Mouse (Mus musculus): ENCODE results near the gene Edem3.
"Not testable (repeated sequence)": the region's sequence is repeated elsewhere in the genome, so short reads cannot be mapped to it uniquely, and the experiment has no call there.

Edem3 gene

DNA sequence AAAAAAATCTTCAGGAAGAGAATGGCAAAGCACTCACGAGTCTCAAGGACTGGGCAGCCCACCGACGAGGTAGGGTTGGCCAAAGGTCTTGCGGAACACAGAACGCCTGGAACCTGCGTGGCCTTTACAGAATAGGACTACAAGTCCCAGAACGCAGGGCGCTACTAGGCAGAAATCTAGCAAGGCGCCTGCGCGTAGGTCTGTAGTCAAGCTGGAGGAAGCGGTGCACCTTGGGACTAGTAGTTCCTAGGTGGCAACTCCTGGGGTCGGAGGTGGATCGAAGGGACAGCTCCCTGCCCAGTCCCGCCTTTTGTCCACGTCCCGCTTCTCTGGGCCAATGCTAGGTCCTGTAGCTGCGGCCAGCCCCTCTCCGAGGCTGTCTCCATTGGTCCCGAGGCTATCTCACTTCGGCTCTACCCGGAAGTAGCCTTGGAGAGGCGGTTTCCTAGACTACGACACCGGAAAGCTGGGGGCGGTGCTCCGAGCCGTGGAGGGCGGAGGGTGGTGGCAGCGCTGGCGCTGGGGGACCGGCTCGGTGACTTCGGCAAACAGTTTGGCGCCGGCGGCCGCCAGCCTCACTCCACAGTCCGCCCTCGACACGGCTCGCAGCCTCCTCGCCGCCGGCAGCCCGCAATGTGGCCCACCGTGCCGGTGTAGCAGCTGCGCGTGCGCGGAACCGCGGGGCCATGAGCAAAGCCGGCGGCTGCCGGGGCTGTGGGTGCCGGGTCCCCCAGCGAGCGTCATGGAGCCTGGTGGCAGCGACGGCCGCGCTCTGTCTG lies at the start of gene Edem3:
Gene Edem3 (plus strand): TSS at position 491 of the 779 bp plus-strand sequence.
- DNase-seq = peak; percentile 98 to 100

DNA sequence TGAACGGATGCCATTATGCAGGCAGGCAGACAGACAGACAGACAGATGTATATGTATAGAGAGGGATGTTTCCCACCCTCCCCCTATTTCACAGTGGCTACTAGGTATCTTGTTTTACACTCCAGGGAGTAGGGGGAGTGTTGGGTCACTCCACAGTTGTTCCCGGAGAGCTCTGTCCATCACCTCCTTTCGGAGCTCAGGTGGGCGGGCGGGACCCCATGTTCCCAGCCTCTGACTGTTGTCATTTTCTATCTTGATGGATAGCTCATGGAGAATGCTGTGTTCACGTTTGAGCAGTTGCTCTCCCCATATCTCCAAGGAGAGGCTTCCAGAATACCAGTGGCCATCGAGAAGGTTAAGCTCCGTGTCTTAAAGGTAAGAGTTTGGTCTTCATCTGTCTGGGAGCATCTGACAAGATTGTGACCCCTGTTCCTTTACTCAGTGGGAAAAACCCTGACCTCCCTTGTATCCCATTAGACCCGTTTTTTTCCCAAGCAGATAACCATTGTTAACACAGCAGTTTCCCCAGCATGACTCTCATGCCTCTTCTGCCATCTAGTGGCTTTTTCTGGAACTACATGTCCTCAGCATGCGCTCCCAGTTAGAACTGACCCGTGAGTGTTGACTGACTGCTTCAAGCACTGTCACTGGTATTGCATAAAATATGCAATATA lies 49.3 kb upstream of the Edem3 start:
- peak; percentile 71 to 89 for DNase-seq

DNA sequence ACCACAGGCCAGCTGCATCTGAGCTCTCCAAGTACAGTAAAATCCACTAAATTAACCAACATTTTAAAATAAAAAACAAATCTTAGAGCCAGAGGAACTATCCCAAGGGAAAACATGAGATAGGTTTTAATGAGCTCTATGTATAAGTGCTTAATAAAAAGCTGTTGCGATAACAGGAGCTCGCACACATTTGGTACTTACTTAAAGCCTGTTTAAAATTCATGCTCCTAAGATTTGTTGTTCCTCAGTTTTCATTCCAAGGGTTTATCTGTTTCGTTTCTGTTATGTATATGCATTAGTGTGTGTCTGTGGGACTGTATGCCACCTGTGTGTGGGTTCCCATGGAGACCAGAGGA lies 48.8 kb upstream of the Edem3 start:
- DNase-seq = no peak

DNA sequence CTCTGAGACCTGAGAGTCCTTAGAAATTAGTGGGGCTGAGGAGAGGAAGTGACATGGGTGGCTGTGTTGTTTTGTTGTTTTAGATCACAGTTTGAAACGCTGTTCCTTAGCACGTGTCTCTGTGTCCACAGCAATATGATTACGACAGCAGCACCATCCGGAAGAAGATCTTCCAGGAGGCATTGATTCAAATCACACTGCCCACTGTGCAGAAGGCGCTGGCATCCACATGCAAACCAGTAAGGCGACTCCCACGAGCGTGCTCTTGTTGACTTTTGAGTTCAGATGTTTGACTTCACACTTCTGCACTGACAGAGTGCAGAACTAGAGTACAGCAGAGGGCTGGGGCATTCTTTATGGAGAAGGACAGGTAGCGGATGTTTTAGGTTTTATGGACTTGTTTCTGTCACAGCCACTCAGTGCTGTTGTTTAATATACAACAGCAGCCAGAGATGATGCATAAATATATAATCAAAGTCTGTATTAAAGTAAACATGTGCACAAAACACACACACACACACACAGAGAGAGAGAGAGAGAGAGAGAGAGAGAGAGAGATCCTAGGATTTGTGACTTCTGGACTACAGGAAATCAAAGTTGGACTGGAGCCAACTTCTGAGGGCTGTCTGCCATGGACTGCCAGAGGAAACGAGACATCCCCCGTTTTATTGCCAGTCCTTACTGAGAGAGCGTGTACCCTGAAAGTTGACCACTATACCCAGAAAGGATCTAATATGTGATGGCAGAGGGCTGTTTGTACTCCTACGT lies 46.0 kb upstream of the Edem3 start:
- DNase-seq = peak in 1 of 2 experiments; percentile 58

DNA sequence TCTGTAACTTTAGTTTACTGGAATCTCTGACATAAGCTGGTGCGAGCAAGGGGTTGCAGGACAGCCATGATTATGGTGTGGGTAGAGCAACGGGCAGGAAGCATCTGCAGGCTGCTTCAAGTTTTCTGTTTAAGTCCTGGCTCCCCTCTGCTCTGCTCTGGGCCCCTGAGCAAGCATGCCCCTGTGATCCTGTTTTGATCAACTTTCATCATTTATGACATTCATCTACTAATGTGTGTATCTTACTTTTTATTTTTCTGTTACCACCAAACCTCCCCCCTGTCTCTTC lies 45.5 kb upstream of the Edem3 start:
- DNase-seq = no peak

DNA sequence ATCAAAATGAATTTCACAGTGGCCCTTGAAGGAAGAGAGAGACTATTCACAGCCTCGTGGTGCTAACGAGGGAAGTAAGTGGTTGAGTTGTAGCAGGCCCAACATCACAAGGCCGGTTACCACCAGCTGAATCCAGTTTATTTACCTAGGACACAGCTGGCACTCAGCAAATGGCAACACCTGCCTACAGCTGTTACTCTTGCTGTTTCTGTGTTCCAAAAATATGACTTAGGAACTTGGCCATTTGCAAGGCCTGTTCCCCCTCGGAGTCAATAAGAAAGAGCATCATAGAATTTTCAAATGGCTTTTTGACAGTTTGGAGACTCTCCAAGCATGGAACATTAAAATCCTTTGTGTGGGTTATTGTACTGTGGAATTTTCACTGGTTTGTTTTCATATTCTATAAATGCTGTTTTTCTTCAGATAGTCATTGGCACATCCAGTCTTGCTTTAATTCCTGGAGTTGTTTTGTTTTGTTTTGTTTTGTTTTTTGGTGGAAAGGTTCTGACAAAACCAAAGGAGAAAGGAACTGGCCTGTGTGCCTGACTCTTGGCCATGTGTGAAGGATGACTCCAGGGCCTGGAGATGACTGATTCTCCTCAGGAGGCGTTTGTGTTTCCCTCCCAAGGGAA lies 44.6 kb upstream of the Edem3 start:
- no peak for DNase-seq

DNA sequence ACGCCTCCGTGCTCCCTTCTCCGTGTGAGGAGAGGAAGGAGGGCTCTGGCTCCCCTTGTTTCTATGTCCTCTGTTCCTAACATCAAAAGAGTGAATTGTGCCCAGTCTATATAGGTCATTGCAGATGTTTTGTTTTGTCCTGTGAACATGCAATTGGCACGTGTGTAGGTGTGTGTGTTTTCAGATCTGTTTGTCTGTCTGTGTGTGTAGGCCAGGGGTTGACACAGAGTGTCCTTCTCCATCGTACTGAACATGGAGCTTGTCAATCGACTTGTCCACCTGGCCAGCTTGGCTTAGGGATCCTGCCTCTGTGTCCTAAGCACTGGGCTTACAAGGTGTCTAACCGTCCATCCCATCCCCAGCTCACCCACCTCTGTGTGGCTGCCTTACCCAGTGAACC lies 44.1 kb upstream of the Edem3 start:
- DNase-seq = no peak

DNA sequence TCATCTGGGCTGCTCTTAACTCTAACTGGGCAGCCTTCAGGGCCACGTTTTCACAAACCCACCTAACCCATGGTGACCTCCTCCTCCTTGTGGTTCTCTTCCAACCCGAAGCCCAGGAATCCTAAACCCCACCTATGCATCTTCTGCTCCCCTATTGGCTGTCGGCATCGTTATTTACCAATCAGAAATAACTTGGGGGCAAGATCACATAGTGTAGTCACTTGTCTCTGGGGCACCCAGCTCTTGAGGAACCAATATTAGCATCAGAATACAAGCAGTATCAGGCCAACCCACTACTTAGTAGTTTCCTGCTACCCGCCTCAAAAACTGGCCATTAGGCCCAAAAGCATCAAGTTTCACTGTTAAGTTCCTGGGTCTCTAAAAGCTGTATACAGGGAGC lies 42.5 kb upstream of the Edem3 start:
- DNase-seq = no peak

DNA sequence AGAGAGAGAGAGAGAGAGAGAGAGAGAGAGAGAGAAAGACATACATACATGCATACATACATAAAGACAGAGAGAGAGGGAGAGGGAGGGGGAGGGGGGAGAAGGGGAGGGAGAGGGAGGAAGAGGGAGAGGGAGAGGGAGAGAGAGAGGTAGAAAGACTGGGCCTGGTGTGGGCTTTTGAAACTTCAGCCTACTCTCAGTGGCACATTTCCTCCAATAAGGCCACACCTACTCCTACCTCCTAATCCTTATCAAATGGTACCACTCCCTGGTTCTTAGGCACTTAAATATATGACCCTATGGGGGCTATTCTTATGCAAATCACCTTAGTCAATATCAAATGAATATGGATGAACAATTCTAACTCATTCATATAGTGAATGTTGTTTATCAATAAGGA lies 41.5 kb upstream of the Edem3 start:
- no peak for DNase-seq

DNA sequence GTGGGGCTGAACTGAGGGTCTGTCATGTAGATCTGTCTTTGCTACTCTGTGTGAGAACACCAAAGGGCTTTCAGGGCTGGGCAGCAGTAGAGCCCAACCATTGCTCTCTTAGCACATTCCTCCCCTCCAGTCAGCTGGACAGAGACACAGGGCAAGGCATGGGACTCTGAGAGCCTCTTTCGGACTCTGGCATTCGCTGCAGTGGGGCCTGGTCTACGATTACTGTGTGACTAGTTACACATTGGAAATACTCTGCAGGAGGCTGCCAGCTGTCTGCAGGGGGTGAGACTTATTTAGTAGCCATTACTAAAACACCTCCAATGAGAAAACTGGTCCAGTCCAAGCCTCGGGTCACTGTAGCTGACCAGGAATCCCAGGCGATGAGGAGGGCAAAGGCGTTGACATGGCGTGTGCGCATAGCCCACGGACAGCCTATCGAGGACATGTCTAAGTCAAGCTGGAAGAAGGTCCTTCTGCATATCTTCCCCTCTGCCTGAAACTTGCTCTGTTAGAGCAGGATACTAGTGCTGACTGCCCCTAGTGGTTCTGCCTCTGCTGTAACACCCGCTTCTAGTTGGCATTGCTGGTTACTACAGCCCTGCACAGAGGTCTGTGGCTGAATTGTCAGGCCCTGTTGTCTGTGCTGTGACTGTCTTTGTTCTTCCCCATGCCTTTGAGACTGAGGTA lies 39.0 kb upstream of the Edem3 start:
- no peak for DNase-seq

DNA sequence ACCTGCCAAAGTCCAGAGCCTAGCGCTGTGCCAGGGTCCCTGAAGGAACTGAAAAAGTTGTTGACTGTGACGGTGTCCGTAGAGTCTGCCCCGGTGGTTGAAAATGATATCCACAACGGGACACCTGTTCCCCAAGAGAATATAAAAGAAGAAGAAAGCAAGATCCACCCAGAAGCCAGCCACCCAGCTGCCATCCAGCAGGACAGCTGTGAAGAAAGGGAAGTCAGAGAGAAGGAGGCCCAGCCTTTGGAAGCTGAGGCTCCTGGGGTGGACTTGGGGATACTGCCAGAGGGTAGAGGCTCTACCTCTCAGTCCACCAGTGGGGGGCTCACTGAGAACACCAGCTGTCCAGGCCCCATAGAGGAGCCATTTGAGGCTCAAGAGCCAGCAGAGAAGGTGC lies 37.5 kb upstream of the Edem3 start:
- no peak for DNase-seq

DNA sequence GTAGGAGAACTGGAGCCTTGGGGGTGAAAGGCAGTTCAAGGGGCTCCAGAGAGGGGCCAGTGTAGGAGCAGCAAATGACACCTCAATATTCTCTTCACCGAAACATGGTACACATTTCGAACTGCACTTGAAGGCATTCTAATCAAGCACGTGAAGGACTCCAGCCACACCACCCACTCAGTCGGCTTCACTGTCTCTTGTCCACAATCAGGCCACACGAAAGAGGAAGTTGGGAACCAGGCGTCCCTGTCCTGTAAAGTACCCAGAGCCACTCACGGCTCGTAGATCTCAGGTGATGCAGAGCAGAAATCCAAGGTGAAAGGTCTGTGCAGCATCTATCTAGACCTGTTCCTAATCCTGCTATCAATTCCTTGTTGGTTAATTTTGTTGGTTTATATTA lies 36.6 kb upstream of the Edem3 start:
- DNase-seq = no peak

DNA sequence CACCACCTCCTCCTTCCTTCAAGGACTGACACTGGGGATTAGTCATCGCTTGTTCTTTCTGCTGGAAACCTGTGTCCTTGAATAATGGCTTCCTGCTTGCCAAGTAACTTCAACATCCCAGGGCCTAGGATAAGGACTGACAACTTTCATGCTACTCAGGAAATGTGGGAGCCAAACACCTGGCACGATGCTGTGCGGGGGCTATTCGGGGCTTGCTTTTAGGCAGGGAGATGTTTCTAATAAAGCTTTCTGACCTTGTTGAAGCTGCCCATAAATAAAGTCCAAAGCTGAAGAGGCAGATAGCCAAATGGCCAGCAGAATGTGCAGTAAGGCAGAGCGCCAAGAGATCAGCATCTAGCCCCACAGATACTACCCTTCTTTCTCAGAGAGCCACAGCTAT lies 35.3 kb upstream of the Edem3 start:
- DNase-seq = no peak

DNA sequence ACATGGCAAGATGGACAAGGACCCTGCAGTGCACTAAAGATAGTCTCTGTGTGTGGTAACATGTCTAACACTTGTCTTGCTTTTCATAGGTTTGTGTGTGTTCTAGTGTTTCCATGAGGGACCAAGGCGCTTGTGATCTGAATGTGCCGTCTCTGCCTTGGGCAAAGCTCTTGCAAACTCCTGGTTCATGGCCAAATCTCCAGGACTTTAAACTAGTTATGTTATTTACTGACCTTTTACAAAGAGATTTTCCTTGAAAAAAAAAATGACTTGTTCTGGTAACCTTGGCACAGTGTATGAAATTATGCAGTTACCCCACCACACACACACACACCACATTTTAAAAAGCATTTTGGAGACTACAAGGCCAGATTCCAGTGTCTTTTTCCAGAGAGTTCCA lies 34.6 kb upstream of the Edem3 start:
- no peak for DNase-seq

DNA sequence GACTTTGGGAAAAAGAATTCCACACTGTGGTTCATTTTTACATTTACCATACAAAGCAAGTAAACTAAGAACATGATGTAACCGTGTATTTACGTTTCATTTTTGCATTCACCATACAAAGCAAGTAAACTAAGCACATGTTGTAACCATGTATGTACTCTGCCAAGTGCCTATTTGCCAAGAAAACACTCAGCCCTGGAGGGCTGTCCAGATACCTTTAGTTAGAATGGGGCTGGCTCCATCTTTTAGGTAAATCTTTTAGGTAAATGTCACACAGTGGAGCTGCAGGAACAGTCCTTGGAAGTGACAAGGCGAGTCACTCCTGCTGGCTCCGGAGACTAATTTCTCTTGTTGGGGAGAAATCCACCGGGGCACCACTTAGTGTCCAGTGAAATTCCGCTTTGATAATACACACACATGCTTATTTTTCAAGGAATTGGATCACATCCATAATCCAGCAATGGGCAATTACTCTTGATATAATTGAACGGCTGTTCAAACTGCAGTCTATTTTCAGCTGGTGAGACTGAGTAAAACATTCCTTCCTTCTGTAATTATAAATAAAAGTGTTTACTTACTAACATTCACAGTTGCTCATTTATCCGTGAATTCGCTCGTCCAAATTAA lies 33.7 kb upstream of the Edem3 start:
- no peak for DNase-seq

DNA sequence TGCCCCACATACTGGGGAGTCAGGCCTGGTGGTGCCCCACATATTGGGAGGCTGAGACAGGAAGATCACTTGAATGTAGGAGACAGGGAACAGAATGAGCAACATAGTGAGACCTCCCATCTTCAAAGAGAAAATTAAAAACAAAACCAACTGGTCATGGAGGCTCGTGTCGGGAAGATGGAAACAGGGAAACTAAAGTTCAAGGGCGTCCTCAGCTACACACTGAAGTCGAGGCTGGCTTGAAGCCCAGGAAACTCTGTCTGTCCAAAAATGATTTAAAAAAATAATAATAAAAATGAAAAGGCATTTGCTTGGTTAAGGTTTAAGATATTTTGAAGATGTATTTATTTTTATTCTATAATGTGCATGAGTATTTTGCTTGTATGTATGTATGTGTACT lies 31.4 kb upstream of the Edem3 start:
- no peak for DNase-seq

DNA sequence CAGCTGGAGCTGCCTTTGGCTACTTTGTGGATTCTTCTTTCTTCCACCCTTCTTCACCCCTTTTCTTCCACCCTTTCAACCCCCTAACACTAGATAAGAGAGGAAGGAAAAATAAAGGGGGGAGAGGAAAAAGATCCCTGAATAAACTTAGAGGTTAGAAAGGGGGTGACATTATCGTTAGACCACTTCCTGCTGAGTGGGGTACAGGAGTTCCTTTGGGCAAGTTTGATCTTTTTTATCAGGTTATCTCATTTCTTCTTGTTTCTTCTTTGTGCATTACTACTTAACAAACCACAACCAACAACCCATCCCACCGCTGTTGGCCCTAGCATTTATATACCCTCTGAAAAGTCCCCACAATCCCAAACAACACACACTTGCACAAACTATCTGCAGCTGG lies 29.6 kb upstream of the Edem3 start:
- no peak for DNase-seq

DNA sequence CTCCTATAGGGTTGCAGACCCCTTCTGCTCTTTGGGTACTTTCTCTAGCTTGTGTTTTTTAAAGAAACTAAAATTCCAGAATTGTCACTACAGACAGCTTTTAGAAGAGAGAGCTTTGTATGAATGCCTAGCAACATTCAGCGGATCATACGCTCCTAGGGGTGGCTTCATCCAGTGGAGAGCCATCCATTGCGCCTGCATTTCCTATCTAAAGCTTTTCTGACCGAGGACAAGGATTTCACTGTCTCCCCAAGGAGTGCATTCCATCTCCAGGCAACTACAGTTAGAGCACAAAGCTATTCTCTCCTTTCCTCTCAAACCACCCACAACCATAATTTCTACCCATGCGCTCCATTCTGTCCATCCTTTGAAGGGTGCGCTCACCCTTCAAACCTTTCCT lies 28.8 kb upstream of the Edem3 start:
- no peak for DNase-seq

DNA sequence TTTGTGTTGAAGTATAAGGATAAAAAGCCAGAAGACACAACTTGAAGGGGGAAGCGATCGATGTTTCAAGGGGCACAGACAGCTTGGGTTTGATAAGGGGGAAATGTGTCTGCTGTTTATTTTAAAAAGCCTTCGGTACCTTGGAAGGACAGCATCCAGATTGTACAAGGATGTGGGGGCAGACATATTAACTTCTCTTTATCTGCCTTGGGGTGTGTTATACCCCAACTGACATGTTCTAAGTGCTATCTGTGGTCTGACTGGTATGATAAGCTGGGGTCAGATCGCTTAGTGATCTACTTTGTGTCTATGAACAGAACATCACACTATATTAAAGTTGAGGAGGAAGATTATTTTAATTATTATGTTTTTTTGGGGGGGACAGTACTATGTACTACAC lies 27.0 kb upstream of the Edem3 start:
- no peak for DNase-seq

DNA sequence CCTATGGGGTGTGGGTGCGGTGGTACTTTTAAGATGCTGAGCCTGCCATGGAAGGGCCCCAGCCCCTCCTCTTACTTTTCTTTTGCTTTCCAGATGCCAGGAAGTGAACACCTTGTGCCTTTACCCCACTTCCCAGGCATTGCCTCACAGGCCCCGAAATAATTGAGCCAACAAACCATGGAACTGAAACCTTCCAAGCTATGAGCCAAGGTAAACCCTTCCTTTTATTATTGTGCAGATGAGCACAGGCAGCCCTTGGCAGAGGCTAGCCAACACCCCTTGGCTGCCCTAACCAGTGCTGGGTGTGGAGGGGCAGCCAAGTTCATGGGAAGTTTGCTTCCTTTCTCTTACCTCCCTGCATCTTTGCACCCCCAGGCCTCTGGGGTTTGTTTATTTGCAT lies 18.0 kb upstream of the Edem3 start:
- DNase-seq = no peak

DNA sequence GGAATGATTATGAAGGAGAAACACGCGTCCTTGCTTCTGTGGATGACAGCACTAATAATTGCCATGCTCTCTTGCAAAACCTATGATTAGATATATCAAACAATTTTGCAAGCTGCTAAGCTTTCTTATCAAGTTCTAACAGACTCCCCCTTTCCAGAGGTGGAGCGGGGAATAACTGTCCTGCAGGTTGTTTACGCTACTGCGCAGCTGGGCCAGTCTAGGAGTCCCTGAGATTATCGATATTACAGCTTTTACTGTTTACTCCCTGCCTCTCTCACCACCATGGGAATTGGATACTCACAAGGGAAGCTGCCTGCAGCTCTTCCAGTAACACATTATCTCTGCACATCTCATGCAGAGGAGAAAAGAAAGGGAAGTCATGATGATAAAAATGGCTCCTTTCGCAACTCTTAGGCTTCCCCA lies 14.0 kb upstream of the Edem3 start:
- no peak for DNase-seq

DNA sequence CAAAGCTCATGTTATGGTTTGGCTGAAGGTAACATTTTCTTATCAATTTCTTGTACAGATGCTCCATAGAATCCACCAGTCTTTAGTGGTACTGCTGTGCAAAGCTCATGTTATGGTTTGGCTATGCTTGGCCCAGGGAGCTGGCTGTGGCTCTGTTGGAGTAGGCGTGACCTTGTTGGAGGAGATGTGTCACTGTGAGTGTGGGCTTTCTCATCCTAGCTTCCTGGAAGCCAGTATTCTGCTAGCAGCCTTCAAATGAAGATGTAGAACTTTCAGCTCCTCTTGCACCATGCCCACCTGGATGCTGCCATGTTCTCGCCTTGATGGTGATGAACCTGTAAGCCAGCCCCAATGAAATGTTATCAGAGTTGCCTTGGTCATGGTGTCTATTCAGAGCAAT lies 5.3 kb upstream of the Edem3 start:
- not testable (repeated sequence) for DNase-seq

DNA sequence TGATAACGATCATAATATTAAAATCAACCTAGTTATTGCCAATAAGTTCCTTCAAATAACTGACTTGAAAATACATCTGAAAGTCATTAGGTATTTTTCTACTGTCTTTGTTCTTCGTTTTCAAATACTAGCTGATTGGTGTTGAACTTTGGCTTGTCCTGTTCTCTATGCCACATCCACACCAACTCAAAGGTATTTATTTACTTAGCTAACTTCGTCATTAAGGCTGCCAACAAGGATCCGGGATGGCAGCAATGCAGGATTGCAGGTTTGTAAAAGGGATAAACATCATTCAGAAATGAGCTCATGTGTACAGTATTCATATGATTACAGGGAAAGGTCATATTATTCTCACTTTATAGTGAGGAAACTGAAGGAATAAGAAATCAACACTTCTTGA lies 2.2 kb upstream of the Edem3 start:
- no peak for DNase-seq

All from lung, postnatal 4 days (tissue).